Mouse (Mus musculus): ENCODE measurements at regions not wholly inside any gene's neighbourhood (a gene's known extent, or its start where the extent isn't known, plus 50 kb on each side); places are given as distances from the start of the nearest gene placed in this dataset.
"Not testable (repeated sequence)": the region's sequence is repeated elsewhere in the genome, so short reads cannot be mapped to it uniquely, and the experiment has no call there.

DNA sequence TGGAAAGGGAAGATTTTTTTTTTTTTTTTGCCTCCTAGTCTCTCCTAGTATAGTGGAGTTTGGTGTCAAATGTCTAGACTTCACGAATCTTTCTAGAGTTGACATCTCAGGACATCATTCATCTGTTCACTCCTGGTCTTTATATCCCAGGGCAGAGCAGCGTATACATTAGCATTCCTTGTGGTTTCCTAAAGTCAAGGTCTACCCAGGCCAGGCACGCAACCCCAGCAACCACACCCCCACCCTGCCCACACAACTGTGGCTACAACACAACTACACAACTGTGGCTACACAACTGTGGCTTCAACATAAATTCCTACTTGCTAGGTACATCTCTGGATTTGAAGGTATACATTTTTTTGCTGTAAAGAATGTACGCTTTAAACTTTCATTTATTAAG lies 122.2 kb downstream of the Ppp1r3a start:
- DNase-seq (ENCODE audit: low spot score), result no peak

DNA sequence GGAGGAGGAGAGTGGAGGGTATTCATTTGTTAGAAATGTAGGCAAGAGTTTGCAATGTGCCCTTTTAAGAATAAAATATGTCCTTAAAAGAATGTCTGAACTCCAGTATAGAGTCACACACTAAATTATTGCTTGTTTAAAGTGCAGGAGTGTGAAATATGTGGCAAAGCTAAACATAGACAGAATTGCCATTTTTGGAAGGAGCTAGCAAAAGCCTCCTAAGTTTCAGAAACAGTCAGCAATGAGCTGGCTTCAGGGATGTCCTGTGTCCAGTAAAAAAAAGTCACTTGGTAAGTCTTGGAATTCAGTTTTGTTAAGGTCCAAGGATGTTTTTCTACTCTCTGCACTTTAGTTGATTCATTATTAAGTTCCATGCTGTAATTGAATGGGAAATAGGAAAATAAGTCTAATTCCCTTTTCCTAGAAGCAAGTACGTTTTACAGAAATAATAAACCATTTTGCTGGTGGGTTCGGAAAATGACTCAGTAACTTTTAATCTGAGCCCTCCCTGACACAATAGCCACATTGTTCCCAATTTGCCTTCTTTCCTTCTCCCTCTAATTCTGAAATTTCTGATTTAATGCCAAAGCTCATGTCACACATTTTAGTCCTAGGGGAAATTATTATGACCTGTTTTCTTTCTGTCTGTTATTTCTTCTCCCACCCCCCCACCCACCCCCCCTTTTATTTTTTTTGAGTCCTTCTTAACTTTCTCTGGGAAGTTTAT lies 123.2 kb downstream of the Ppp1r3a start:
- no peak for DNase-seq (ENCODE audit: low spot score)

GRCm38 (mm10) chr6:14616629-14617028 lies 138.4 kb downstream of the Ppp1r3a start:
- no peak for DNase-seq (ENCODE audit: low spot score)

DNA sequence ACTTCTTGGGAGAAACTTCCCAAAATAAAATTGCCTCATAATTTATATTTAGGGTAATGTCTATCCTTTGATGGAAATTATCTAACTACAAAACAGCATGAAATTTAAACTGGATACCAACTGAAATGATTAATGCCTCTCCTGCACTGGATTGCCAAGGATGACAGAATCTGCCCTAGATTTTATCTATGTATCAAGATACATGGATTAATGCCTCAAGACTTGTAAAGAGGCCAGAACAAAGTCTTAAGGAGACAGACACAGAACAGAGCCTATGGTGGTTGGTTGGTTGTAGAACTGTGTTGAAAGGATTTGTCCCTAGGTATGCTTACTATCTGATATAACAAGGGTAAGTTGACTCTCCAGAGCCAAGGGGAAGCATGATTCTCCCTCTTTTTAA lies 147.0 kb downstream of the Ppp1r3a start:
- DNase-seq (ENCODE audit: low spot score), result no peak

DNA sequence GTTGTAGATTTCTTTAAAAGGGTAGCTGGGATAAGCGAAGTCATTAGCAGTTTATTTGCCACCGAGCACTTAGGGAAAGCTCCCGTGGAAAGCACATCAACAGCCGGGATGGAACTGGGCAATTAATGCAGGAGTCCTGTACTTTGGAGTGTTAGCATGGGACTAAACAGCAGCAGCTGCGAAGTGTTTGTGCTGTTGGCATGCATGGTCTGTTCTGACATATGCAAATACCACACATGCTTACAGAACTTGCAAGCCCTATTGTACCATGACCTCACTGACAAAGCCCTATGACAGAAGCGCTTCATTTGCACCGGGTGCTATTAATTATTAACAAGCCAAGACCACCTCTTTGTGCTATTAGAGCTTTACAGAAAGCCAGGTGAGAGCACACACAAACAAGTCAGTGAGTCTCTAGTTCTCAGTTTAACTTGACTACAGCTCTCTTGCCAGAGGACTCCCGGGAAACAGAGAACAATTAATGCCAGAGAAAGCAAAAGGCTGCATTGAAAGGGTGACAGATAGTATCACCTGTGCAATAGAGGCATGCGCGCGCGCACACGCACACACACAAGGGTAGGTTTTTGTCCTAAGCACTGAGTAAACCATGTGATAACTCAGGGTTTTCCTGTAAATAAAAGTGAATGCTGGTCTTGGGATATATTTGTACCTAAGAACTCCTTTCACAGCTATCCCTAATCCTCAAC lies 154.4 kb downstream of the Ppp1r3a start:
- no peak for DNase-seq (ENCODE audit: low spot score)

GRCm38 (mm10) chr6:14596880-14597466 lies 158.1 kb downstream of the Ppp1r3a start:
- DNase-seq (ENCODE audit: low spot score), result no peak

- DNase-seq (ENCODE audit: low spot score), result peak; percentile 21
These were observed 169.2 kb downstream of the Ppp1r3a start for GRCm38 (mm10) chr6:14585827-14586226.

DNA sequence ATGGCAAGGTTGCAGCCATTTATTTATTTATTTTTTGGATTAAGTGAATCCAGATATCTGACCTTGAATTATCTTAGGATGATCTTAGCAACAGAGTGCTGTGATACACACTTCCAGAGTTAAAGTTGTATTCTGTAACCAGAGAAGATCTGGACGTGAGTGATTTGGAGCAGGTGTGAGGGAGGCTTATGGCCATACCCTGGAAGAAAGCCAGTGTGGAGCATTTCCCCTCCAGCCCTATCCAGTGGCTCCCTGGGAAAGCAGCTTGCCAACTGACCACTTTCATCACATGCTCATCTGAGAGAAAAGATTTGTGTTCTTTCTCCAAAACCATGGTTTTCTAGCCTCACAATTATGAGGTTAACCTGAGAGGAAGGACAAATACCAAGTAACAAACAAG lies 171.2 kb downstream of the Ppp1r3a start:
- DNase-seq (ENCODE audit: low spot score), result no peak

GRCm38 (mm10) chr6:14574607-14575006 lies 180.5 kb downstream of the Ppp1r3a start:
- no peak for DNase-seq (ENCODE audit: low spot score)

GRCm38 (mm10) chr6:14573001-14573400 lies 182.1 kb downstream of the Ppp1r3a start:
- DNase-seq (ENCODE audit: low spot score), result no peak

- no peak for DNase-seq (ENCODE audit: low spot score)
These were observed 214.7 kb downstream of the Ppp1r3a start for GRCm38 (mm10) chr6:14540333-14540732.

DNA sequence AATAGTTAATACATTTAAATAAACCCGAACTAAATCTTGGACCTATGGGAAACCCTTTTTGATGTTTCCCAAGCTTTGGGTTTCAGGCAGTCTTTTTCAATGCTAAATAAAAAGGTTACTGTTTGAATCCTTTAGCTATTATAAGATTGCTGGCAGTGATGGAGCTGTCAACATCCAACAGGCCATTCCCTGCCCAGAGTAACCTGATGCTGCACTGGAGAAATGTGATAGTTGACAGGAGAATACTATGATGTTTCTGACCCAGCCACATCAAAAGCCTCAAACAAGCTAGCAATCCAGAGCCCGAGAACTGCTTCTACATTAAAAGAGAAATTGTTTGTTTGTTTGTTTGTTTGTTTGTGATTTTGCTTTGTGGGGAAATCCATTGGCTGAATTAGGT lies 226.0 kb downstream of the Ppp1r3a start:
- DNase-seq (ENCODE audit: low spot score), result no peak

DNA sequence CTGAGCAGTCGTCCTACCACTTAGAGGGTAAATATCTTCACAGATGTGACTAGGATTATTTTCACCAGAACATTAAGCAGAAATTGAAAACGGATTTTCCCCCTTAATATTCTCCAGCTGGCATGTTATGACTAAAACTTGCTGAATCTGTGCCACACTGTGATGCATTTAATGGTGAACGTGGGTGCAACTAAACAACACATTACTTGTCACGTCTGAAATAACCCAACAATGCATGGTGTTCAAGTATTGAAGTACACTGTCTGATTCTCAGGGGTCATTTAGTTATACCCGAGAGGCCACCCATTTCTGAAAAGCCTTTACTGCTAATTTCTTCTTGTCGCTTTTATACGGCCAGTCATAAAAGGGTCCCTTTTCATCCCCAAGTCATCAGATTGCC lies 226.5 kb downstream of the Ppp1r3a start:
- DNase-seq (ENCODE audit: low spot score), result no peak

- no peak for DNase-seq (ENCODE audit: low spot score)
These were observed 232.3 kb downstream of the Ppp1r3a start for GRCm38 (mm10) chr6:14522742-14523141.

- DNase-seq (ENCODE audit: low spot score), result no peak
These were observed 233.8 kb downstream of the Ppp1r3a start for GRCm38 (mm10) chr6:14521321-14521720.

- DNase-seq (ENCODE audit: low spot score), result peak; percentile 18
These were observed 250.9 kb downstream of the Ppp1r3a start for GRCm38 (mm10) chr6:14504171-14504570.

DNA sequence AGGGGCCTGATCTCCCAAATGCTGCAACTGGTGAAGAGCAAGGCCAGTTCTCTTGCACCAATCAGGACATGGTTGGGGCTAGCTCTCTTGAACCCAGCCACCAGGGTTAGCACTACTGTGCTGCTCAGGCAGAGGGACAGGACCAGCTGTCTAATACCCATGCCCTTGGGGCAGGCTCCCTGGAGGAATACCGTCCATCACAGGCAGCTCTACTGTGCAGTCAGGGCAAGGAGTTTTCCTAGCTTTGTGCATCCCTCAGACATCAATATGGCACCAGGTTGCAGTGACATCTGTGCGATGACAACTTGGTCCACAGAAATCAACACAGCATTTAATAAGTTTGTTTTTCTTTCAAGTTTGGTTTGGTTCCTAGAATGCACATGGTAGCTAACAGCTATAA lies 254.4 kb downstream of the Ppp1r3a start:
- DNase-seq (ENCODE audit: low spot score), result no peak

GRCm38 (mm10) chr6:14499882-14500281 lies 255.2 kb downstream of the Ppp1r3a start:
- not testable (repeated sequence) for DNase-seq (ENCODE audit: low spot score)

DNA sequence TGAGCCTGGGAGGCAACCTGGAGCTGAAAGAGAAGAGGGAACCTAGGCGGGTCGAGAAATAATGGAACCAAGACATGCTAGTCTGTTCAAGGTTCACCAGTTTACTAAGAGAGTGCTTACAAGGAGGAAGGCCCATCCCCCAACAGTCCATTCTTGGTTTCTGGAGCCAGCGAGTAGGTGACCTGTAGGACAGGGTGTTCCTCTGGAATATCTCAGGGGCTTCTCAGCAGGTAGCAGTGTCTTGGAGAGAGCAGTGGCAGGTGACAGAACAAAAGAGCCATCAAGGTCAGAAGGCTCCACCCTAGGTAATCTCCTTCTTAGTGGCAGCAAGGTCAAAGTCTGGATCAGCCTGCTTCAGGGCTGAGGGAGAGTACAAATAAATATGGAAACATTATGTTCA lies 268.4 kb downstream of the Ppp1r3a start:
- DNase-seq (ENCODE audit: low spot score), result not testable (repeated sequence)

GRCm38 (mm10) chr6:14456394-14456793 lies 298.7 kb downstream of the Ppp1r3a start:
- DNase-seq (ENCODE audit: low spot score), result no peak

DNA sequence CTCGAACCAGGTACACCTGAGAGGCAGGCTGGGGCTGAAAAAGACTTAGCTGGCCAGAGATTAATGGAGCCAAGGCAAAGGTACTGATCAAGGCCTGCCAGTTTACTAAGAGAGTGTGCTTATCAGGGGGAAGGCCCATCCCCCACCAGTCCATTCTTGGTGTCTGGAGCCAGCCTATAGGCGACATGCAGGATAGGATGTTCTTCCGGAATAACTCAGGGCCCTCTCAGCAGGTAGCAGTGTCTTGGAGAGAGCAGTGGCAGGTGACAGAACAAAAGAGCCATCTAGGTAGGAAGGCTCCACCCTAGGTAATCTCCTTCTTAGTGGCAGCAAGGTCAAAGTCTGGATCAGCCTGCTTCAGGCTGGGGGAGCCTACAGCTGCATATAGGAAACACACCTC lies 301.8 kb downstream of the Ppp1r3a start:
- DNase-seq (ENCODE audit: low spot score), result not testable (repeated sequence)

GRCm38 (mm10) chr6:14431751-14432150 lies 323.3 kb downstream of the Ppp1r3a start:
- no peak for DNase-seq (ENCODE audit: low spot score)

- no peak for DNase-seq (ENCODE audit: low spot score)
These were observed 345.3 kb downstream of the Ppp1r3a start for GRCm38 (mm10) chr6:14409772-14410171.
